Mouse (Mus musculus) intestine, postnatal 0 days (tissue): ENCODE results near the gene Prmt3. TPM values are rescaled to one million over a fixed set of nuclear protein-coding genes. Genes with fewer than 3 reads are reported as not detected.

Experiments
- ATAC-seq: fragments of 200-750 bp; cut with Nextera tagmentation; 2 replicates; pipeline ENCODE4 v1.8.0; 2017; ENCODE audit warnings: mild to moderate bottlenecking, moderate TSS enrichment, moderate library complexity
- H3K27ac ChIP-seq: fragments of 300-500 bp; sonication (generic); 2 replicates; pipeline ENCODE4 v1.5.1; 2014; ENCODE audit warnings: mild to moderate bottlenecking, low read depth, low read length, moderate library complexity
- H3K27me3 ChIP-seq: fragments of 300-500 bp; sonication (generic); replicated peaks from 2 replicates; pipeline ENCODE4 v1.6.1; 2014; ENCODE audit warnings: low read length, mixed read lengths; ENCODE audit not compliant: control insufficient read depth, insufficient read depth
- H3K36me3 ChIP-seq: fragments of 300-500 bp; sonication (generic); 2 replicates; pipeline ENCODE4 v1.6.1; 2014; ENCODE audit warnings: mild to moderate bottlenecking, moderate library complexity; ENCODE audit not compliant: control insufficient read depth, insufficient read depth
- H3K4me1 ChIP-seq: fragments of 300-500 bp; sonication (generic); replicated peaks from 2 replicates; pipeline ENCODE4 v1.6.1; 2014; ENCODE audit warnings: antibody characterized with exemption, low read length, mixed read lengths; ENCODE audit not compliant: control insufficient read depth, insufficient read depth
- H3K4me2 ChIP-seq: fragments of 300-500 bp; sonication (generic); replicated peaks from 2 replicates; pipeline ENCODE4 v1.6.1; 2014; ENCODE audit warnings: low read depth, mild to moderate bottlenecking, moderate library complexity
- H3K4me3 ChIP-seq: fragments of 300-500 bp; sonication (generic); 2 replicates; pipeline ENCODE4 v1.5.1; 2014; ENCODE audit warnings: low read depth, low read length
- H3K9ac ChIP-seq: fragments of 300-500 bp; sonication (generic); 2 replicates; pipeline ENCODE4 v1.6.1; 2014; ENCODE audit warnings: mild to moderate bottlenecking, low read depth, low read length
- H3K9me3 ChIP-seq: fragments of 300-500 bp; sonication (generic); 2 replicates; pipeline ENCODE4 v1.6.1; 2016; ENCODE audit warnings: mixed run types; ENCODE audit not compliant: control insufficient read depth
- CTCF ChIP-seq: sonication (generic); IDR thresholded peaks from 2 replicates; pipeline ENCODE4 v1.5.1; 2016; ENCODE audit warnings: low read depth, mild to moderate bottlenecking, control low read depth, antibody characterized with exemption, moderate library complexity
- WGBS: fragments of 180-500 bp; shearing (Covaris S2); extraction: QIAGEN DNeasy Blood & Tissue Kit; methylation state at CpG from one replicate; pipeline ENCODE4 v1.1.7; 2014; 5-methylcytosine and 5-hydroxymethylcytosine counted together
- polyA plus RNA-seq: library from polyadenylated mRNA; unstranded; fragments of >200 nt; fragmentation: Nextera tagmentation; extraction: Ambion mirVana; gene quantifications from 2 replicates; pipeline ENCODE4 v1.2.1, GENCODE M21; 2015

Prmt3 gene
- polyA plus RNA-seq, 1 experiment from 2014 or later: 16.9 TPM

DNA sequence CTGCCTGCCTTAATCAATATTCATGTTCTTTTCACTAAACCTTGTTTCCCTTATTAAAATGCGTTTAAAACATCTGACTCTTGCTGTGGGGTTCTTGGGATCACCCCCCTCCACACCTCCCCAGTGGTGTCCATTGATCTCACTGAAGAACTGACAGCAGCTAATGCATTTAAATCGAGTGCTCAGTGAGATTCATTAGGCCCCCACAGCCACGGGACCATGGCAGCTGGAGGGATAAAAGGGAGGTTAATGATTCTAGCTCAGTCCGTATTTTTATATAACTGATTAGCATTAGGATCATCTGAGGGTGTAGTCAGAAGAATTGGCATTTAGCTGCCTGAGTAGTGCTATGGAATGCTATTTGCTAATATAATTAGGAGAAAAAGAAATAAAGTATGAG lies 41.2 kb downstream of the Prmt3 start:
- peaks cover 13% of the 10 kb centered on the region; the same call in 1 of the 2 replicates for H3K36me3 ChIP-seq
- no peak overlapping the region for H3K27ac ChIP-seq
- H3K27me3 ChIP-seq: no peaks in the 10 kb centered on the region
- no peaks in the 10 kb centered on the region for H3K4me1 ChIP-seq
- H3K4me3 ChIP-seq: no peak overlapping the region
- H3K9ac ChIP-seq: no peak overlapping the region
- WGBS: 83% methylated on average over 4 of the region's 4 CpGs
- H3K4me2 ChIP-seq: no peak overlapping the region
- no peak for ATAC-seq
- no peak for TF ChIP-seq CTCF
- no peaks in the 10 kb centered on the region for H3K9me3 ChIP-seq

DNA sequence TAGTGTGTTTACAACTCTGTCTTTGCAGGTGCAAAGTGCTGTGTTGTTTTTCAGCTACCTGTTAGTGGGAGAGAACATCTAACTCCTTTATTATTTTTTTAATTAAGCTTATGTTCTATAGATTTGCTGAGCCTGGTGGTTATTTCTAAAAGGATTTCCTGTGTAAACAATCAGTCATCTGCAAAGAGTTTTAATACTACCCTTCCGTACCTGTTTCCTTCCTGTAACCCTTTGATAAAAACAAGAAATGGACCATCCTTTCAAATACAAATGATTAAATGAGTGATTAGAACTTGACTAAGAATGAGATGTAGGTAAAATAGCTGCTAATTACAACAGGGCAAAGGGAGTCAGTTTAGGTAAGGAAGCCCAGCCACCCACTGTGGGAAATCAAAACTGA lies 43.2 kb downstream of the Prmt3 start:
- Histone ChIP-seq H3K4me3 (no peak overlapping the region), H3K9me3 (no peaks in the 10 kb centered on the region), H3K27me3 (no peaks in the 10 kb centered on the region), H3K4me2 (no peak overlapping the region), H3K27ac (no peak overlapping the region), H3K9ac (no peak overlapping the region), H3K4me1 (no peaks in the 10 kb centered on the region), H3K36me3 (peaks cover 19% of the 10 kb centered on the region; the same call in 1 of the 2 replicates)
- TF ChIP-seq CTCF: no peak
- 82% methylated on average over 1 of the region's 1 CpGs for WGBS
- no peak for ATAC-seq

GRCm38 (mm10) chr7:49822028-49822427 lies 43.9 kb downstream of the Prmt3 start:
- ATAC-seq: no peak

DNA sequence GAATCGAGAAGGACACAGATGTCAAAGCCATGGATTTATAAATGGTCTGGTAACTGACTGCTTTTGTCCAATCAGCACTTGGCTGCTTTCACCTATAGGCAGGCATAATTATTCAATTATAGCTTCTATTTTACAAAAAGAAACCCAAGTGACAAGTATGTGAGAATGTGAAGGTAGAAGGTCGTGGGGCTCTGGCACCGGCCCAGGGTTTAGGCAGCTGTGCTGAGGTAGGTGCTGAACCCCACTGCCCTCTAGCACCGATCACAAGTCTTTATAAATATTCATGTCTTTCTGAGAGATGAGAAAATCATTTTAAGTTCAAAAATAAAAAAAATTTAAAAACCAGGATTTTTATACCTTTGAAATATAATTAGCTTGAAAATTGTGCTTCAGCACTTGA lies 45.4 kb downstream of the Prmt3 start:
- Histone ChIP-seq H3K36me3 (peaks cover 33% of the 10 kb centered on the region), H3K4me1 (no peaks in the 10 kb centered on the region), H3K4me2 (no peak overlapping the region), H3K27ac (no peak overlapping the region), H3K27me3 (no peaks in the 10 kb centered on the region), H3K4me3 (no peak overlapping the region), H3K9ac (no peak overlapping the region), H3K9me3 (no peaks in the 10 kb centered on the region)
- TF ChIP-seq CTCF: no peak
- 95% methylated on average over 4 of the region's 4 CpGs for WGBS
- no peak for ATAC-seq

More at GRCm38 (mm10) chr7:49822028-49822427, 43.9 kb downstream of the Prmt3 start:
- no peaks in the 10 kb centered on the region for H3K9me3 ChIP-seq
- WGBS: 78% methylated on average over 2 of the region's 2 CpGs
- no peak overlapping the region for H3K9ac ChIP-seq
- TF ChIP-seq CTCF: no peak
- no peaks in the 10 kb centered on the region for H3K27me3 ChIP-seq
- H3K36me3 ChIP-seq: peaks cover 24% of the 10 kb centered on the region
- H3K4me1 ChIP-seq: no peaks in the 10 kb centered on the region
- no peak overlapping the region for H3K4me2 ChIP-seq
- no peak overlapping the region for H3K27ac ChIP-seq
- H3K4me3 ChIP-seq: no peak overlapping the region

- 93% methylated on average over 6 of the region's 6 CpGs for WGBS
- Histone ChIP-seq H3K27ac (no peak overlapping the region), H3K4me2 (no peak overlapping the region), H3K4me3 (no peak overlapping the region), H3K9ac (no peak overlapping the region), H3K9me3 (no peaks in the 10 kb centered on the region), H3K36me3 (peaks cover 31% of the 10 kb centered on the region), H3K27me3 (no peaks in the 10 kb centered on the region), H3K4me1 (no peaks in the 10 kb centered on the region)
- no peak for TF ChIP-seq CTCF
- no peak for ATAC-seq
Measured at GRCm38 (mm10) chr7:49824043-49824442, 45.9 kb downstream of the Prmt3 start.

DNA sequence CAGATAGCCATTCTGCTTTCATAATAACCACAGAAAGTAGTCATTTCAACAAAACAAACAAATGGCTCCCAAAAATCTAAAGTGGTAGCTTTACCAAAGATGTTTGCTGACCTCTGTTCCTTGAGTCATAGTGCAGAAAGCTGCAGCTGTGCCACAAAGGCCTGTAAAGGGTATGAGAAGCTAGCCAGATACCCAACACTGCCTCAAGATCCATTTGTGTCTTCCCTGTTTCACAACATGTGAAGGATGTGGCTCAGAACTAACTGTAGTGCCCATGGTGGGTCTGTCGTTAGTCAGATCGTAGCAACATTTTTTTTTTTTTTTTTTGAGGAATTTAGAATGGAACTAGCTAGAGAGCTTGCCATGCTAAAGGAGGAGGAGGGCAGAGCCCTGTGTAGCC lies 46.4 kb downstream of the Prmt3 start:
- Histone ChIP-seq H3K36me3 (peaks cover 32% of the 10 kb centered on the region), H3K27ac (no peak overlapping the region), H3K4me2 (no peak overlapping the region), H3K4me1 (no peaks in the 10 kb centered on the region), H3K9me3 (no peaks in the 10 kb centered on the region), H3K4me3 (no peak overlapping the region), H3K9ac (no peak overlapping the region), H3K27me3 (no peaks in the 10 kb centered on the region)
- TF ChIP-seq CTCF: no peak
- WGBS: 83% methylated on average over 2 of the region's 2 CpGs
- no peak for ATAC-seq

GRCm38 (mm10) chr7:49825492-49825891 lies 47.3 kb downstream of the Prmt3 start:
- Histone ChIP-seq H3K27ac (no peak overlapping the region), H3K9me3 (no peaks in the 10 kb centered on the region), H3K9ac (no peak overlapping the region), H3K27me3 (no peaks in the 10 kb centered on the region), H3K4me2 (no peak overlapping the region), H3K4me3 (no peak overlapping the region), H3K4me1 (no peaks in the 10 kb centered on the region), H3K36me3 (peaks cover 38% of the 10 kb centered on the region)
- WGBS: 91% methylated on average over 3 of the region's 3 CpGs
- no peak for ATAC-seq
- TF ChIP-seq CTCF: no peak
